Mouse (Mus musculus): ENCODE data around the gene Mmel1. TPM values are rescaled to one million over a fixed set of nuclear protein-coding genes. Genes with fewer than 3 reads are reported as not detected.

Gene Mmel1
- total and polyA plus RNA-seq, 2 experiments from 2014 or later, result 0.43 to 0.74 TPM

DNA sequence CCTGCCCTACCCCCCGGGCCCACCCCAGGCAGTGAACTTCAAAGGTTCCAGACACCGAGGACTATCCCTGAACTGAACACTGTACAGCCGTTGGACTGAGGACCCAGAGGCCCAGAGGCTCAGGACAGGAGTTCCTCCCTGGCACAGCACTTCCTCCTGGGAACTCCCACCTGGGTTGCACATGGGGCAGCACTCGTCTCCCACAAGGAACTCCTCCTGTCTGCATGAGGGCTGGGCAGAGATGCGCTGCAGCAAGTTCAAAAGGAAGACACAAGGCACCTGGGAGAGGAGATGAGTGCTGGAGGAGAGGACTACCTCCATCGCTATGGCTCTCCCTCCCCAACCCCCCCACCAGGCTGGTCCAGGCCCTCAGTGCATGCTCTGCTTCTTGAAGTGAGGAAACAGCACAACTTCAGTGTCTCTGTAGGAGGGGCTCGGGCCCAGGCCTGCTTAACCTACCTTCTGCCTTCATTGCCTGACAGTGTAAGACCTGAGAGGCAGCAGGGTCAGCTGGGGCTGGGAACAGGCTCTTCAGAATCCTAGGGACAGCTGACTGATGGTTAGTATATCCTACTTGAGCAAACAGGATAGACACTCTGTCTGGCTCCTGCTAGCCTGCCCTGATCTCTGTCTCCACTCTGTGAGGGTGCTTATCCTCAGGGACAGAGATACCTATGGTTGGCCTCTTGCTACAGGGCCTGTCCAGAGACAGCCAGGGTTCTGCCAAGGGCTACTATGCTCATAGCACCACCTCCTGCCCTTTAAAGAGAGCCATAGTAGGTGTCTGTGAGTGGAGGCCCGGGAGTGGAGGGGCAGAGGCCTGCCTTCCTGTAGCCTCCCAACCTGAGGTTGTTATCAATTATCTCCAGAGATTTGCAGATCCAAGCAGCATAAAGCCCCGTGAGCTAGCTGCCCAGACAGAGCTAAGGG, 57.8 kb downstream of the Mmel1 start:
- Histone ChIP-seq H3K4me2 (ENCODE audit: low read depth) (no peak overlapping the region), H3K9ac (no peak overlapping the region), H3K27me3 (ENCODE audit: insufficient read depth, low read length) (no peaks in the 10 kb centered on the region), H3K9me3 (ENCODE audit: low read length) (no peaks in the 10 kb centered on the region), H3K4me3 (ENCODE audit: low read depth, low read length) (no peak overlapping the region), H3K4me1 (ENCODE audit: insufficient read depth) (no peaks in the 10 kb centered on the region), H3K27ac (ENCODE audit: low read depth, low read length) (no peak overlapping the region), H3K36me3 (ENCODE audit: insufficient read depth) (no peaks in the 10 kb centered on the region)
- TF ChIP-seq CTCF (IDR thresholded peaks at IDR 0.05; ENCODE audit: low read depth), result no peak
- DNase-seq (no peak), ATAC-seq (no peak)
- 66% methylated on average over 9 of the region's 9 CpGs for whole genome bisulfite sequencing

DNA sequence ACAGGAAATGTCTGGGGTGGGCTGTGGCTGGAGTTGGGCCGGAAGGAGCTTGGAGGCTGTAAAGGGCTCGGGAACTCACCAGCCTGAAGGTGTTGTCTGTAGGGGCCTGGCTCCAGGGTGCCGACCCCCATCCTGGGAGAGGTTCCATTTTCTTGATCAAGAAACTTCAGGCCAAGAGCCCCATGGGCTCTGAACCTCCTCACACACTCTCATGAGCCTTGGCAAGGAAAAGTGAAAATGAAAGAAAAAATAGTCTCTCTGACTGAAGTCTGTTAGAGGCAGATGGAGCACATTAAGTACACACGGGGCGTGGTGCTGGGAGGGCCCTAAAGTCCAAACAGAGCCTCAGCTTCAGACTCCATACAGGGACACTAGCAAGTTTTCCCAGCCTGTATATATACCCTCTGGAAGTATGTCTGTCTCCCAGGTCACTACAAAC, 58.5 kb downstream of the Mmel1 start:
- H3K36me3 ChIP-seq (ENCODE audit: insufficient read depth), result no peaks in the 10 kb centered on the region
- 81% methylated on average over 5 of the region's 5 CpGs for WGBS
- H3K27ac ChIP-seq (ENCODE audit: low read depth, low read length), result no peak overlapping the region
- no peak overlapping the region for H3K9ac ChIP-seq
- H3K9me3 ChIP-seq (ENCODE audit: low read length), result no peaks in the 10 kb centered on the region
- H3K4me2 ChIP-seq (ENCODE audit: low read depth), result no peak overlapping the region
- no peak for DNase-seq
- no peak for ATAC-seq
- no peak for TF ChIP-seq CTCF (IDR thresholded peaks at IDR 0.05; ENCODE audit: low read depth)
- H3K4me1 ChIP-seq (ENCODE audit: insufficient read depth), result no peaks in the 10 kb centered on the region
- H3K4me3 ChIP-seq (ENCODE audit: low read depth, low read length), result no peak overlapping the region
- no peaks in the 10 kb centered on the region for H3K27me3 ChIP-seq (ENCODE audit: insufficient read depth, low read length)

DNA sequence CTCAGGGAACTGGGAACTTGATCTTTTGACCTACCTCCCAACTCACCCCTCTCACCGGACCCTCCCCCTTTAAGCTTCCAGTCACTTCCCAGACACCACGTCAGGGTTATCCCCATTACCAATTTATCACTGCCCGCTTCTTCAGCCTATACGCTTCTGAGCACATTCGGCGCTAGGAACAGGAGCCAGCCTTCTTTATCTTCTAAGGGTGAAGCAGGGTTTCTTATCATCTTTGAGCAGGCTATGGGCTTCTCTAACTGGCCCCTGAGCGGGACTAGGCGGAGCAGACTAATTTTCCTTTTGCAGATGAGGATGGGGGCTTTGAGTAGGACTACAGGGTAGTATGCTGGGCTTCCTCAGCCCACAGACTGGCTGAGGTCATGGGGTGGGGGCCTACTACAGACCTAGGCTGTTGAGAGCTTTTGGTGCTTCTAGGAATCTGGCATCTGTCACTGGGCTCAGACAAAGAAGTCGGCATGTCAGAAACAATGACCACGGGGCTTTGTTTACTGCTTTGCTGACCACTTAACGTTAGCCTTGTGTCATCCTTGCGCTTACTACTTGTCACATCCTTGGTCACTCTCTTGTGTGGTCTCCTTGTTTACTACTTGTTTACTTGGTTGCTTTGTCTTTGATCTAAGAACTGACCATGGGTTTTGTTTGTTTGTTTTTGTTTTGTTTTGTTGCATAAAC, 59.2 kb downstream of the Mmel1 start, which contains the start of gene Tnfrsf14:
Gene Tnfrsf14, minus strand, starts transcription at position 169 of the 693 bp plus-strand sequence.
- Histone ChIP-seq H3K4me2 (ENCODE audit: low read depth) (no peak within 1 kb of the TSS), H3K4me1 (ENCODE audit: insufficient read depth) (no peaks in the 10 kb centered on the region), H3K27ac (ENCODE audit: low read depth, low read length) (no peak within 1 kb of the TSS), H3K9me3 (ENCODE audit: low read length) (no peaks in the 10 kb centered on the region), H3K36me3 (ENCODE audit: insufficient read depth) (no peaks in the 10 kb centered on the region), H3K4me3 (ENCODE audit: low read depth, low read length) (no peak within 1 kb of the TSS), H3K27me3 (ENCODE audit: insufficient read depth, low read length) (no peaks in the 10 kb centered on the region), H3K9ac (no peak within 1 kb of the TSS)
- TF ChIP-seq CTCF (IDR thresholded peaks at IDR 0.05; ENCODE audit: low read depth), result no peak
- ATAC-seq, result no peak
- 63% methylated on average over 12 of the region's 12 CpGs for WGBS
- no peak for DNase-seq

DNA sequence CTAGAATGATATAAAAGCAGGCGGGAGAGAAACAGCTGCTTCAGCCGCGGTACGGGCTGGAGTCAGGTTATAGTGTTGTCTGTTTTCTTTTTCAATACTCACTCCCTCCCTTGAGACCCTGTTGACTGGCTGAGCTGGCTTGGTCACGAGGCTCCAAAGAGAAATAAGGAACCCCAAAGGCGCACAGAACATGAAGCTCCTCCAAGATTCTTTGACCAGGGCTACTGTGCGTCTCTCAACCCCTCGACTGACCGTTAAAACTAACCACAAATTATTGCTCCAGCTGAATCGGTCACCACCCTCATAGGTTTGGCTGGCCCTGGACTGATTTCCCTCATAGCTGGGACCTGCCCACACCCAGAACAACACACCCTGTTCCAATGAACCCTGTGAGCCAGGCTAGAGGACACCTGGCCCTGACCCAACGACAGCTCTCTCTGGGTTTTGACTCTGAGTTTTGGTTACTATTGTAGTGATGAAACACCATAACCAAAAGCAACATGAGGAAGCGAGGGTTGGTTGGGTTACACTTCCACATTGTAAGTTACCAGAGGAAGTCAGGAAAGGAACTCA, 59.8 kb downstream of the Mmel1 start:
- Histone ChIP-seq H3K4me2 (ENCODE audit: low read depth) (no peak overlapping the region), H3K4me1 (ENCODE audit: insufficient read depth) (no peaks in the 10 kb centered on the region)

DNA sequence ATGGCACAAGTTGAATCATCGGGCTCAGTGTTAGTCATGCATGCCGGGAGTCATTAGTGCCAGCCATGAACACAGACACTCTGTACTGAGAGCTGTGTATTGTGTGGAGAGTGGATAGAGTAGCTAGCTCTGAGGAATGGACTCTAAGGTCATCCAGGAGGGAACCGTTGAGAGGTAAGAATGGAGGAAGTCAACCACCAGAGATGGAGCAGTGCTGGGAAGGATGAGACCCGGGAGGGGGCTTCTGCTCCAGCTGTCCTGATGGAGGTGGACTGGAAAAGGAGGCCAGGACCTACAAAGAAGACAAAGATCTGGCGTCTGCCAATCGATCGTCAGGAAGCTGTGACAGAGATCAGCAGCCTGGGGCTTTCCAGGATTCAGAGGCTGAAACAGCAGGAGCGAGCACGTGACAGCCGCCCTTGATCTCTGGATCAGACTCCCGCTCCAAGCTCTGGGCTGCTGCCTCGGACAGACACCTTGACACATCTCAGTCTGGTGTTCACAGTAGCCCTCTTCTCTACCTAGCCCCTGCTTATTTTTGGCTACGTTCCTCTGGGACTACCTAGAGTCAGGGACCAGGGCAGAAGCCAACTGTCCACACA, 64.0 kb downstream of the Mmel1 start:
- Histone ChIP-seq H3K27ac (ENCODE audit: low read depth, low read length) (no peak overlapping the region), H3K9me3 (ENCODE audit: low read length) (no peaks in the 10 kb centered on the region), H3K36me3 (ENCODE audit: insufficient read depth) (no peaks in the 10 kb centered on the region), H3K27me3 (ENCODE audit: insufficient read depth, low read length) (no peaks in the 10 kb centered on the region), H3K9ac (no peak overlapping the region), H3K4me2 (ENCODE audit: low read depth) (no peak overlapping the region), H3K4me1 (ENCODE audit: insufficient read depth) (no peaks in the 10 kb centered on the region), H3K4me3 (ENCODE audit: low read depth, low read length) (no peak overlapping the region)
- DNase-seq (no peak), ATAC-seq (no peak)
- 58% methylated on average over 13 of the region's 13 CpGs for whole genome bisulfite sequencing
- no peak for TF ChIP-seq CTCF (IDR thresholded peaks at IDR 0.05; ENCODE audit: low read depth)

More for the DNA sequence above, 59.8 kb downstream of the Mmel1 start:
- H3K9ac ChIP-seq, result no peak overlapping the region
- H3K27ac ChIP-seq (ENCODE audit: low read depth, low read length), result no peak overlapping the region
- H3K27me3 ChIP-seq (ENCODE audit: insufficient read depth, low read length), result no peaks in the 10 kb centered on the region
- no peak for DNase-seq
- no peaks in the 10 kb centered on the region for H3K36me3 ChIP-seq (ENCODE audit: insufficient read depth)
- WGBS, result 86% methylated on average over 12 of the region's 12 CpGs
- H3K9me3 ChIP-seq (ENCODE audit: low read length), result no peaks in the 10 kb centered on the region
- ATAC-seq, result no peak
- no peak for TF ChIP-seq CTCF (IDR thresholded peaks at IDR 0.05; ENCODE audit: low read depth)
- no peak overlapping the region for H3K4me3 ChIP-seq (ENCODE audit: low read depth, low read length)

DNA sequence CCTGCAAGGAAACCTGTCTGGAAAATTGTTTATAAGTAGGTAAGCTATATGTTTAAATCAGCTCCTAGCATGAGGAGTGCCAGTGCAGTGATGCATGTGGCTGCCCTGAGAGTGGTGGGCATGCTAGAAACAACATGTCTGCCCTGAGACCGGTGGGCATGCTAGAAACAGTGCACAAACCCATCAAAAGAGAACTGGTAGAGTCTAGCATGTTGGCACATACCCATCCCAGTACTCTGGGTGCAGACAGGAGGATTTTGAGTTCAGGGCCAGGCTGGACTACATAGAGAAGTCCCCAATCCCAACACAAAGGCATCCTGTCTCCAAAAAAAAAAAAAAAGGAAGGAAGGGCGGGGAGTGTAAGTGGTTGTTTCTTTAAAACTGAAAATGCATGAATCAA, 65.4 kb downstream of the Mmel1 start:
- Histone ChIP-seq H3K9ac (no peak overlapping the region), H3K4me1 (ENCODE audit: insufficient read depth) (no peaks in the 10 kb centered on the region), H3K27ac (ENCODE audit: low read depth, low read length) (no peak overlapping the region), H3K9me3 (ENCODE audit: low read length) (no peaks in the 10 kb centered on the region), H3K4me3 (ENCODE audit: low read depth, low read length) (no peak overlapping the region), H3K36me3 (ENCODE audit: insufficient read depth) (no peaks in the 10 kb centered on the region), H3K4me2 (ENCODE audit: low read depth) (no peak overlapping the region), H3K27me3 (ENCODE audit: insufficient read depth, low read length) (no peaks in the 10 kb centered on the region)
- ATAC-seq, result no peak
- no peak for DNase-seq
- 92% methylated on average over 2 of the region's 2 CpGs for WGBS
- TF ChIP-seq CTCF (IDR thresholded peaks at IDR 0.05; ENCODE audit: low read depth), result no peak
